Mouse (Mus musculus) limb, embryonic 11.5 days (tissue): ENCODE data around the gene Cela1. TPM values are rescaled to one million over a fixed set of nuclear protein-coding genes. Genes with fewer than 3 reads are reported as not detected.

Experiments
- ATAC-seq: fragments of 200-750 bp; cut with Nextera tagmentation; 2 replicates; pipeline ENCODE4 v1.8.0; 2017; ENCODE audit warnings: low read depth; ENCODE audit not compliant: insufficient number of reproducible peaks, low FRiP score, low TSS enrichment
- DNase-seq: peaks from one replicate; pipeline ENCODE4 v3.0.0-alpha.2; 2015; ENCODE audit warnings: low spot score
- H3K27ac ChIP-seq: fragments of 300-500 bp; sonication (generic); replicated peaks from 2 replicates; pipeline ENCODE4 v1.5.1; 2014; ENCODE audit warnings: low read depth, mild to moderate bottlenecking, low read length
- H3K27me3 ChIP-seq: fragments of 300-500 bp; sonication (generic); 2 replicates; pipeline ENCODE4 v1.6.1; 2014; ENCODE audit warnings: mild to moderate bottlenecking, low read length, mixed read lengths; ENCODE audit not compliant: control insufficient read depth, insufficient read depth
- H3K36me3 ChIP-seq: fragments of 300-500 bp; sonication (generic); 2 replicates; pipeline ENCODE4 v1.6.1; 2014; ENCODE audit warnings: mild to moderate bottlenecking, low read length, moderate library complexity, mixed read lengths; ENCODE audit not compliant: control insufficient read depth, insufficient read depth
- H3K4me1 ChIP-seq: fragments of 300-500 bp; sonication (generic); 2 replicates; pipeline ENCODE4 v1.6.1; 2014; ENCODE audit warnings: low read length, mixed read lengths; ENCODE audit not compliant: control insufficient read depth, insufficient read depth
- H3K4me2 ChIP-seq: fragments of 300-500 bp; sonication (generic); 2 replicates; pipeline ENCODE4 v1.6.1; 2014; ENCODE audit warnings: low read depth, mild to moderate bottlenecking, moderate library complexity; ENCODE audit not compliant: severe bottlenecking
- H3K4me3 ChIP-seq: fragments of 300-500 bp; sonication (generic); 2 replicates; pipeline ENCODE4 v1.5.1; 2014; ENCODE audit warnings: low read depth, low read length
- H3K9ac ChIP-seq: fragments of 300-500 bp; sonication (generic); 2 replicates; pipeline ENCODE4 v1.6.1; 2014; ENCODE audit warnings: mild to moderate bottlenecking, low read length
- H3K9me3 ChIP-seq: fragments of 300-500 bp; sonication (generic); 2 replicates; pipeline ENCODE4 v1.6.1; 2016; ENCODE audit warnings: low read length; ENCODE audit not compliant: control insufficient read depth
- WGBS: fragments of 180-500 bp; shearing (Covaris S2); extraction: QIAGEN DNeasy Blood & Tissue Kit; methylation state at CpG from one replicate; pipeline ENCODE4 v1.1.7; 2014; 5-methylcytosine and 5-hydroxymethylcytosine counted together
- polyA plus RNA-seq: library from polyadenylated mRNA; unstranded; fragments of >200 nt; fragmentation: Nextera tagmentation; extraction: Ambion mirVana; gene quantifications from 2 replicates; pipeline ENCODE4 v1.2.1, GENCODE M21; 2014

Gene Cela1
- polyA plus RNA-seq, 1 experiment from 2014 or later, result 1.4 TPM

- H3K27me3 ChIP-seq, result peaks cover 4% of the 10 kb centered on the region; the same call in 1 of the 2 replicates
- DNase-seq, result no peak
- H3K9me3 ChIP-seq, result no peaks in the 10 kb centered on the region
- no peak overlapping the region for H3K4me3 ChIP-seq
- ATAC-seq, result no peak
- 0 out of 2 replicates have a peak, but pooled peaks cover 3% of the 10 kb centered on the region for H3K4me1 ChIP-seq
- H3K27ac ChIP-seq, result no peak overlapping the region
- WGBS, result 70% methylated on average over 10 of the region's 10 CpGs
- no peak overlapping the region for H3K9ac ChIP-seq
- no peak overlapping the region for H3K4me2 ChIP-seq
- no peaks in the 10 kb centered on the region for H3K36me3 ChIP-seq
Measured at GRCm38 (mm10) chr15:100701108-100701507, 13.4 kb upstream of the Cela1 start.

- H3K4me3 ChIP-seq, result no peak overlapping the region
- ATAC-seq, result no peak
- H3K4me2 ChIP-seq, result no peak overlapping the region
- no peak overlapping the region for H3K9ac ChIP-seq
- peaks cover 4% of the 10 kb centered on the region for H3K27me3 ChIP-seq
- DNase-seq, result no peak
- 76% methylated on average over 5 of the region's 5 CpGs for WGBS
- H3K36me3 ChIP-seq, result no peaks in the 10 kb centered on the region
- H3K9me3 ChIP-seq, result no peaks in the 10 kb centered on the region
- H3K27ac ChIP-seq, result no peak overlapping the region
- 0 out of 2 replicates have a peak, but pooled peaks cover 3% of the 10 kb centered on the region for H3K4me1 ChIP-seq
Measured at GRCm38 (mm10) chr15:100700424-100700823, 12.7 kb upstream of the Cela1 start.

GRCm38 (mm10) chr15:100699386-100699785 lies 11.7 kb upstream of the Cela1 start:
- Histone ChIP-seq H3K9me3 (no peaks in the 10 kb centered on the region), H3K36me3 (no peaks in the 10 kb centered on the region), H3K4me1 (0 out of 2 replicates have a peak, but pooled peaks cover 3% of the 10 kb centered on the region), H3K9ac (no peak overlapping the region), H3K27ac (no peak overlapping the region), H3K4me3 (no peak overlapping the region), H3K27me3 (peaks cover 4% of the 10 kb centered on the region), H3K4me2 (no peak overlapping the region)
- 76% methylated on average over 6 of the region's 6 CpGs for WGBS
- no peak for DNase-seq
- ATAC-seq, result no peak

- DNase-seq (no peak), ATAC-seq (no peak)
- Histone ChIP-seq H3K4me2 (no peak overlapping the region), H3K9me3 (no peaks in the 10 kb centered on the region), H3K27me3 (no peaks in the 10 kb centered on the region; the same call in 1 of the 2 replicates), H3K27ac (no peak overlapping the region), H3K4me1 (no peaks in the 10 kb centered on the region), H3K4me3 (no peak overlapping the region), H3K36me3 (no peaks in the 10 kb centered on the region), H3K9ac (no peak overlapping the region)
- WGBS, result 76% methylated on average over 10 of the region's 10 CpGs
Measured at GRCm38 (mm10) chr15:100698078-100698477, 10.4 kb upstream of the Cela1 start.

GRCm38 (mm10) chr15:100694406-100694805 lies 6.7 kb upstream of the Cela1 start:
- peaks cover 2% of the 10 kb centered on the region; the same call in 1 of the 2 replicates for H3K9me3 ChIP-seq
- H3K4me2 ChIP-seq, result no peak overlapping the region
- DNase-seq (no peak), ATAC-seq (no peak)
- H3K36me3 ChIP-seq, result 0 out of 2 replicates have a peak, but pooled peaks cover 2% of the 10 kb centered on the region
- H3K27ac ChIP-seq, result no peak overlapping the region
- no peak overlapping the region for H3K9ac ChIP-seq
- no peaks in the 10 kb centered on the region for H3K4me1 ChIP-seq
- H3K27me3 ChIP-seq, result no peaks in the 10 kb centered on the region; the same call in 1 of the 2 replicates
- H3K4me3 ChIP-seq, result no peak overlapping the region
- 86% methylated on average over 9 of the region's 9 CpGs for WGBS

GRCm38 (mm10) chr15:100691990-100692389 lies 4.3 kb upstream of the Cela1 start:
- no peaks in the 10 kb centered on the region for H3K4me1 ChIP-seq
- DNase-seq (no peak), ATAC-seq (no peak)
- no peak overlapping the region for H3K27ac ChIP-seq
- H3K36me3 ChIP-seq, result 0 out of 2 replicates have a peak, but pooled peaks cover 2% of the 10 kb centered on the region
- no peaks in the 10 kb centered on the region; the same call in 1 of the 2 replicates for H3K27me3 ChIP-seq
- no peak overlapping the region for H3K9ac ChIP-seq
- peaks cover 2% of the 10 kb centered on the region; the same call in 1 of the 2 replicates for H3K9me3 ChIP-seq
- WGBS, result 88% methylated on average over 3 of the region's 3 CpGs
- H3K4me3 ChIP-seq, result no peak overlapping the region
- H3K4me2 ChIP-seq, result no peak overlapping the region

GRCm38 (mm10) chr15:100686989-100687388 lies 732 bp downstream of the Cela1 start:
- H3K27ac ChIP-seq, result no peak overlapping the region
- H3K4me2 ChIP-seq, result no peak overlapping the region
- H3K9me3 ChIP-seq, result peaks cover 2% of the 10 kb centered on the region; the same call in 1 of the 2 replicates
- DNase-seq, result no peak
- no peak overlapping the region for H3K9ac ChIP-seq
- no peaks in the 10 kb centered on the region for H3K4me1 ChIP-seq
- H3K4me3 ChIP-seq, result no peak overlapping the region
- H3K27me3 ChIP-seq, result 0 out of 2 replicates have a peak, but pooled peaks cover 2% of the 10 kb centered on the region
- H3K36me3 ChIP-seq, result 0 out of 2 replicates have a peak, but pooled peaks cover 2% of the 10 kb centered on the region
- no peak for ATAC-seq
- WGBS, result 60% methylated on average over 12 of the region's 12 CpGs

- Histone ChIP-seq H3K4me1 (no peaks in the 10 kb centered on the region), H3K27ac (no peak overlapping the region), H3K36me3 (0 out of 2 replicates have a peak, but pooled peaks cover 2% of the 10 kb centered on the region), H3K4me3 (no peak overlapping the region), H3K27me3 (0 out of 2 replicates have a peak, but pooled peaks cover 2% of the 10 kb centered on the region), H3K4me2 (no peak overlapping the region), H3K9ac (no peak overlapping the region), H3K9me3 (peaks cover 2% of the 10 kb centered on the region; the same call in 1 of the 2 replicates)
- ATAC-seq (no peak), DNase-seq (no peak)
- WGBS, result 77% methylated on average over 6 of the region's 6 CpGs
Measured at GRCm38 (mm10) chr15:100686434-100686833, 1.3 kb downstream of the Cela1 start.
